Mouse (Mus musculus): Measurements from ENCODE around the gene Rps16. TPM values are rescaled to one million over a fixed set of nuclear protein-coding genes. Genes with fewer than 3 reads are reported as not detected.

Gene Rps16
- 467 and 619 TPM in 2 replicates for polyA plus RNA-seq (2015; fragmentation: Nextera tagmentation; extraction: Ambion mirVana)

DNA sequence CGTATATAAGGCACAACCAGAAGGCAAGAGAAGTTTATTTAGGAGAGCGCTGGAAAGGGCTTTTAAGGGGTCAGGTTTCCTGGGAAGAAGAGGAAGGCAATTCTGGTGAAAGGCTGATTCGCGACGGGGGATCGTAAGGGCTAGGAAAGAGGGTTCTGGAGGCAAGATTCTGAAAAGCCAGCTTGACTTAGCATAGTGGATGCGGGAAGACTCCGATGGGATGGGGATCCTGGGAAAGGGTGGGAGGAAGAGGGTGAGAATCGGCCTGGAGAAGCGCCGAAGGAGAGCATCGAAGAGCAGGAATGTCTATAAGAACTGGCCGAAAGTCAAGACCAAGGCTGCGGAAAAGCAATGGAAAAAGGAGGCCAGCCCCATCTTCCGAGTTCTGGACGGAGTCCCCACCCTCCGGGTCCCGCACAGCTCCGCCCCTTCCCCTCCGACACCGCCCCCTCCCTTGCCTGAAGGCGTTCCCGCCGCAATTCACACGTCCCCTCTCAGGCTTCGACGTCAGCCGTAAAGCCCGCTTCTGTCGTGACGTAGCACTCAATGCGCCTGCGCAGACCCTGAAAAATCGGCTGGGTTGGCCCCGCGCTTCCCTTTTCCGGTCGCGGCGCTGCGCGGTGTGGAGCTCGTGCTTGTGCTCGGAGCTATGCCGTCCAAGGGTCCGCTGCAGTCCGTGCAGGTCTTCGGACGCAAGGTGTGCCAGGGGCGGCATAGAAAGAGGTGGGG, at the start of gene Rps16:
Gene Rps16 (plus strand): TSS at position 498 of the 729 bp plus-strand sequence.
- H3K9ac ChIP-seq (replicated peaks): peak within 1 kb of the TSS; percentile 100
- peak within 1 kb of the TSS; percentile 92 for H3K4me3 ChIP-seq (replicated peaks)
- peaks cover 30% of the 10 kb centered on the region for H3K36me3 ChIP-seq
- peak within 1 kb of the TSS; percentile 93 for H3K27ac ChIP-seq (replicated peaks)
- H3K27me3 ChIP-seq (replicated peaks): no peaks in the 10 kb centered on the region
- no peaks in the 10 kb centered on the region for H3K9me3 ChIP-seq (replicated peaks)
- under 1% methylated on average over 46 of the region's 50 CpGs for whole genome bisulfite sequencing
- H3K4me1 ChIP-seq: peaks cover 20% of the 10 kb centered on the region
- peak within 1 kb of the TSS; percentile 90 for H3K4me2 ChIP-seq
- ATAC-seq (ENCODE audit: low FRiP score): peak; percentile 94

DNA sequence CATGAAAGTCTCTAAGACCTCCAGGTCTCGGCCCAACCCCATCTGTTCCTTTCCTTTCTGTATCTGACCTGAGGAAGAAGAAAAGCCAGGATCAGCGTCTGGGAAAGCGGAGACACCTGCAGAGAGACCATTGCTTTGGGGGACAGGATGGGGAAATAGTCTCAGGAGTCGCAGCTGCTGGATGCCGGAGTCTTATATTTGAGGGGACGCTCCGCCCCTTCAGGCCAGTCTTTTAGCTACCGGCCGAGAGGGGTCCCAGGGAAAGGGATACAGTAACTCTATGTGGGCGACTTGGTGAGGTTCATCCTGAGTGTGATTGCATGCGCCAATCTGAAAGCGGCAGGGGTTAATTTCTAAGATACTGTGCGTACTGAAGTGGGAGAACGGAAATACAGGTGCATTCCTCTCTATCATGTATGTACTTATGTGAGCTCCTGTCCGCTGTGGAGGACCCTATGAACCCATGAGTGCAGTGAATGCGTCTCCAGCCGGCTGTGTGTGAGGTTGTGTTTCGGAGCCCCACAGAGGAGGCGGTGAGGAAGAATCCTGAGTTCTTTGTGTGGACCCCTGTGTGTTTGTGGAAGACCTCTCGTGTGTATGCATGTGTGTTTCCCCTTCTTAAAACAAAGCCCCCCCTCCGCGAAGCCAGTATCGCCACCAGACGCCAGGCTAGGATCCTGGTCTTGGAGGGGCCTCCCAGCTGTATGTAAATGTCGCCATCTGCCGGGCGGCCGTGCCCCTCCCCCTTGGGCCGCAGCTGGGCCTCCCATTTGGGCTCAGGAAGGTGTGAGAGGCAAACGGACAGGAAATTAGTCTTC, 48.6 kb upstream of the Rps16 start, which contains the start of gene Dll3:
Gene Dll3 (minus strand): TSS at position 623 of the 818 bp plus-strand sequence.
- peaks cover 40% of the 10 kb centered on the region for H3K4me1 ChIP-seq
- peaks cover 22% of the 10 kb centered on the region for H3K36me3 ChIP-seq
- H3K4me3 ChIP-seq (replicated peaks): peak within 1 kb of the TSS; percentile 44
- peaks cover 5% of the 10 kb centered on the region; the same call in 1 of the 2 replicates for H3K27me3 ChIP-seq (replicated peaks)
- H3K9me3 ChIP-seq (replicated peaks): no peaks in the 10 kb centered on the region
- peak within 1 kb of the TSS; percentile 66 for H3K27ac ChIP-seq (replicated peaks)
- ATAC-seq (ENCODE audit: low FRiP score): peak; percentile 69
- peak within 1 kb of the TSS; percentile 73 for H3K4me2 ChIP-seq
- peak within 1 kb of the TSS; percentile 43 for H3K9ac ChIP-seq (replicated peaks)
- WGBS: under 1% methylated on average over 30 of the region's 30 CpGs

DNA sequence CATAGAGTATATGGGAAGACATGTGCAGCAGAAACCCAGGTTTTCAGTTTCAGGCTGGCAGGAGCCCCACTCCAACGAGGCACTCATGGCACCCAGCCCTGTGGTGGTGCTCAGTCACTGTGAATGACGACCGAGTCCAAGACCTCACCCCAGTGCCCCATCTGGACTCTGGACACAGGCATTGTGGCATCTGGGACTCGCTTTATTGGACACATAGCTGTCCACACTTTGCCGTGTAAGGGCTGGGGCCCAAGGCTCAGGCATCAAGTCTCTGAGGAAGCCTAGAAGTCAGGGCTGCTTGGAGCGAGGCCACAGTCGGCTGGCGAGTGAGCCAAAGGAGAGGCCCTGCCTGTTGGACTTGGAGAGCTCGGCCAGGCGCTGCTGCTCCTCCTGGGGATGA, 44.8 kb upstream of the Rps16 start:
- Histone ChIP-seq H3K27ac (replicated peaks) (no peak overlapping the region), H3K4me1 (peaks cover 34% of the 10 kb centered on the region), H3K4me3 (replicated peaks) (no peak overlapping the region), H3K4me2 (no peak overlapping the region), H3K36me3 (peaks cover 56% of the 10 kb centered on the region), H3K27me3 (replicated peaks) (no peaks in the 10 kb centered on the region), H3K9me3 (replicated peaks) (no peaks in the 10 kb centered on the region), H3K9ac (replicated peaks) (no peak overlapping the region)
- no peak for ATAC-seq (ENCODE audit: low FRiP score)
- WGBS: 86% methylated on average over 10 of the region's 10 CpGs

DNA sequence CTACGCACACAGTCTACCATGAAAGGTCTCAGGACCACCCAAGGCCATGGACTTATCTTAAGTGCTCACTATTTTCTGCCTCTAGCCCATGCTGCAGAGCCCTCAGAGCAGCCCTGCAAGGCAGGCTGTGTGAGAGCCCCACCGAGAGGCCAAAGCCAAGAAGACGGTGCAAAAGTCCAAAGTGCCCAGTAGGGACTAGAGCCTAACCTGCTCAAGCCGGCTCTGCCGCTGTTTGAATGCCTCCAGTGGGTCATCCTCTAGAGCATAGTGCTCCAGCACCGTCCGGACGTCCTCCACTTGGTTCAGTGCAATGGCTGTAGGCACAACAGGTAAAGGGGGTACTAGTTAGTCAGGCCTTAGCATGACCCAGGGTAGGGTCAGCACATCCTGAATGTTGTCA, 44.2 kb upstream of the Rps16 start:
- Histone ChIP-seq H3K9me3 (replicated peaks) (no peaks in the 10 kb centered on the region), H3K36me3 (peaks cover 56% of the 10 kb centered on the region), H3K9ac (replicated peaks) (no peak overlapping the region), H3K4me2 (no peak overlapping the region), H3K4me3 (replicated peaks) (no peak overlapping the region), H3K27me3 (replicated peaks) (no peaks in the 10 kb centered on the region), H3K27ac (replicated peaks) (no peak overlapping the region), H3K4me1 (peaks cover 35% of the 10 kb centered on the region)
- 88% methylated on average over 8 of the region's 8 CpGs for WGBS
- no peak for ATAC-seq (ENCODE audit: low FRiP score)

DNA sequence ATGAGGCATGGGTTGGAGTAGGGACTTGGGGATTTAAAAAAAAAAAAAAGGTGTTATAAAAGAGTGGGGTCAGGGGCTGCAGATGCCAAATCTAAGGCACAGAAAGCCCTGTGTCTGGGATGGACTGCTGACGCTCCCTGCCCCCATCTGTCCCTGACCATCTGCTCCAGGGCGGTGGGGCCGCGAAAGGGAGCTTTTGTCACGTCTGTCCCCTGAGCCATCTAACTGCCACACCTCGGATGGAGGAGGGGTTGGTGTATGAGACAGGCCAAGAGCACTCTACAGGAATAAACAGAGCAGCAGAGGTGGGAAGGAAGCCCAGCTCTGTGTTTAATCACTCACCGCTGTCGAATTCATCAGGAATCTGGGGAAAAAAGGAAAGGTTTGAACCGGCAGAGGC, 40.7 kb upstream of the Rps16 start:
- WGBS: 35% methylated on average over 9 of the region's 9 CpGs
- H3K9me3 ChIP-seq (replicated peaks): no peaks in the 10 kb centered on the region
- H3K9ac ChIP-seq (replicated peaks): no peak overlapping the region
- H3K4me3 ChIP-seq (replicated peaks): no peak overlapping the region
- H3K4me1 ChIP-seq: peaks cover 25% of the 10 kb centered on the region
- H3K36me3 ChIP-seq: peaks cover 58% of the 10 kb centered on the region
- no peak overlapping the region for H3K4me2 ChIP-seq
- H3K27me3 ChIP-seq (replicated peaks): no peaks in the 10 kb centered on the region
- no peak for ATAC-seq (ENCODE audit: low FRiP score)
- no peak overlapping the region for H3K27ac ChIP-seq (replicated peaks)

DNA sequence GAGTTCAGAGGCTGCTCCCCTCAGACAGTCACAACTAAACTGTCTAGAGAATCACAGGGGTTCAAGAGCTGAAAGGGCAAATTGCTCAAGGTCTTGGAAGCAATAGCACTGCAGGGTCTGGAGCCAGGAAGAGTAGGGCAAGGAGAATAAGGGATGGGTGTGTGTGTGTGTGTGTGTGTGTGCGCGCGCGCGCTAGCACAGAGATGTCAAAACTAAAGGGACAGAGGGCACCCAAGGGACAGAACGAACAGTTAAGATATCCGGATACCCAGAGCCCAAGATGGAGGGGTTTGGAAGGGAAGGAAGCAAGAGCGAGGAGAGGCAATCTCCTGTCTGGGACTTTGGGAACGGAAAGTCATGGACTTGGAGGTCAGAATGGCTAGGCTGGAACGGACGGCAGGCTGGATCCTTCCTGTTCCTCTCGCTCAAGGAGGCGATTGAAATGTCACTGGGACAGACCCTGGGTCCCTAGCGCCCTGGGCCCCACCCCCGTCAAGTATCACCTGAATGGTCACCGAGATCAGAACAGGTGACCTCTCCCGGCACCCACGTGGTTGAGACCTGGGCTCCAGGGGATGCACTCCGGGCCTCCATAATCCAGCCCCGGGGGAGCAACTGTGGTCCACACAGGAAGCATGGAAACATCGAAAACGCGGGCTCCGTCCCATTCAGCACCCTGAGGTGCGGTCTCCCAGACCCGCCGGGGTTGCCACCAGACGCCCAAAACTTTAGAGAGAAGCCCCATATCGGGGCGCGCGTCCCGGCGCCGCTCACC, 39.1 kb upstream of the Rps16 start:
- no peaks in the 10 kb centered on the region for H3K27me3 ChIP-seq (replicated peaks)
- peak overlapping the region; percentile 73 for H3K27ac ChIP-seq (replicated peaks)
- peaks cover 58% of the 10 kb centered on the region for H3K36me3 ChIP-seq
- H3K9me3 ChIP-seq (replicated peaks): no peaks in the 10 kb centered on the region
- peak overlapping the region; percentile 65 for H3K4me3 ChIP-seq (replicated peaks)
- peak; percentile 67 for ATAC-seq (ENCODE audit: low FRiP score)
- H3K4me2 ChIP-seq: peak overlapping the region; percentile 91
- peaks cover 25% of the 10 kb centered on the region for H3K4me1 ChIP-seq
- 6% methylated on average over 35 of the region's 35 CpGs for WGBS
- H3K9ac ChIP-seq (replicated peaks): peak overlapping the region; percentile 88

DNA sequence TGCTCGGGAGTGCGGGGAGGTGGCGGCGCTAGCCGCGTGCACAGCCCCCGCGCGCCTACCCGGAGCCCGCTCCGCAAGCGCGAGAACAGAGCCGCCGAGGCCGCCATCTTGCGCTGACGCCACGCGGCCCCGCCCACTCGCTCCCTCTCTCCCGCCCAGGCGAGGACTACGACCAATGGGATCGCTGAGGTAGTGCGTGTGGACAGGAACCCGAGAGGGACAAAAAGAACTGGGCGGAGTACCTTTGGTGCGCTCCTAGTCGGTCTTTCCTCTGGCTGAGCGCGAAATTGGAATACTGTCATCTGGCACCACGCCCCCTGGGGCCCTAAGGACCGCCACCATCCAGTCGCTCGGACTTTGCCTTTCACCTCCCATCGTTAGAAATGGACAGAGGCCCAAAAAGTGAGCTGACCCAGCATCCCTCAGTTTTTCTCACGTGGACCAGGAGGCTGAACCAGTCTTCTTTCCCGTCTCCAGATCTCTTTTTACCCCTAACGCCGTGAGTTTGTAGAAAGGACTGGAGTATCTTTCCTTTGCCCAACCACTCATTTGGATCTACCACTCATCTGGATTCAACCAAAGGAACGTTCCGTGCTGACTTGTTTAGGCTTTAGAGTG, 38.4 kb upstream of the Rps16 start, which contains the start of gene Timm50:
Gene Timm50 (minus strand): TSS at position 147 of the 618 bp plus-strand sequence.
- H3K27me3 ChIP-seq (replicated peaks): no peaks in the 10 kb centered on the region
- peaks cover 58% of the 10 kb centered on the region for H3K36me3 ChIP-seq
- peak; percentile 96 for ATAC-seq (ENCODE audit: low FRiP score)
- H3K4me1 ChIP-seq: peaks cover 25% of the 10 kb centered on the region
- H3K4me3 ChIP-seq (replicated peaks): peak within 1 kb of the TSS; percentile 65
- peak within 1 kb of the TSS; percentile 73 for H3K27ac ChIP-seq (replicated peaks)
- peak within 1 kb of the TSS; percentile 88 for H3K9ac ChIP-seq (replicated peaks)
- no peaks in the 10 kb centered on the region for H3K9me3 ChIP-seq (replicated peaks)
- under 1% methylated on average over 45 of the region's 45 CpGs for WGBS
- H3K4me2 ChIP-seq: peak within 1 kb of the TSS; percentile 91

DNA sequence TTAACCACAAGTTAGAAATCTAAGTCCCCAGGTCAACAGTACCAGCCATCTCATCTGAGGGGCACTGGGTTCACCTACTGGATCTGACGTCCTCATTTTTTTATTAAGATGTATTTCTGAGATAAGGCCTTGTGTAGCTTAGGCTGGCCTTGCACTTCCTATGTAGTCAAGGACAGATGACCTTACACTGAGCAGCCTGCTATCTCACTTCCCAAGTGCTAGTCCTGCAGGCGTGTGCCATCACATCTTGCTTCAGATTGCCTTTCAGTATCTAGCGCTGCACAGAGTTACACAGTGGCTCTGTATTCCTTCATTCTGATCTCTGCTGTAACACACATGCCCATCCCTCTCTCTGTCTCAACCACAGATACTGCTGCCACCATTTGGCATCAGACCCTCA, 32.4 kb upstream of the Rps16 start:
- no peaks in the 10 kb centered on the region for H3K4me1 ChIP-seq
- no peak overlapping the region for H3K4me2 ChIP-seq
- no peak overlapping the region for H3K27ac ChIP-seq (replicated peaks)
- H3K9ac ChIP-seq (replicated peaks): no peak overlapping the region
- H3K4me3 ChIP-seq (replicated peaks): no peak overlapping the region
- no peaks in the 10 kb centered on the region for H3K9me3 ChIP-seq (replicated peaks)
- H3K27me3 ChIP-seq (replicated peaks): no peaks in the 10 kb centered on the region
- 97% methylated on average over 3 of the region's 3 CpGs for WGBS
- H3K36me3 ChIP-seq: peaks cover 87% of the 10 kb centered on the region
- ATAC-seq (ENCODE audit: low FRiP score): no peak

DNA sequence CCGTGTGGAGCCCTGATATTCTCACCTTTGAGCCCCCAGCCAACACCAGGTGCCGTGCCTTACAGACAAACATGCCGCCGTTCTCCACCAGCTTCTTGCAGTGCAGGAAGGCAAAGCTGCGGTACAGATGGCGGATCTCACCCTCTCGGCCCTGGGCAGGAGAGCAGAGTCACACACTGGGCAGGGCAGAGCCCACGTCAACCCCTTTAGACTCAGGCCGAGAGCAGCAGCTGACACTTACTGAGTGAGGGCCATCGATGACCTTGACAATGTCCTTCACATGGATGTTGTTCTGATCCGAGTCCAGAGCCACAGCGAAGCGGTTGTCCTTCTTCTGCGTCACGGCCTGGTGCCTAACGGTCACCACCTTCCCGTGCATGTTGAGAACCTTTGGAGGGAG, 31.7 kb upstream of the Rps16 start:
- Histone ChIP-seq H3K27ac (replicated peaks) (no peak overlapping the region), H3K4me1 (no peaks in the 10 kb centered on the region), H3K4me3 (replicated peaks) (no peak overlapping the region), H3K9ac (replicated peaks) (no peak overlapping the region), H3K4me2 (no peak overlapping the region), H3K9me3 (replicated peaks) (no peaks in the 10 kb centered on the region), H3K27me3 (replicated peaks) (no peaks in the 10 kb centered on the region), H3K36me3 (peaks cover 94% of the 10 kb centered on the region)
- no peak for ATAC-seq (ENCODE audit: low FRiP score)
- WGBS: 96% methylated on average over 17 of the region's 17 CpGs

DNA sequence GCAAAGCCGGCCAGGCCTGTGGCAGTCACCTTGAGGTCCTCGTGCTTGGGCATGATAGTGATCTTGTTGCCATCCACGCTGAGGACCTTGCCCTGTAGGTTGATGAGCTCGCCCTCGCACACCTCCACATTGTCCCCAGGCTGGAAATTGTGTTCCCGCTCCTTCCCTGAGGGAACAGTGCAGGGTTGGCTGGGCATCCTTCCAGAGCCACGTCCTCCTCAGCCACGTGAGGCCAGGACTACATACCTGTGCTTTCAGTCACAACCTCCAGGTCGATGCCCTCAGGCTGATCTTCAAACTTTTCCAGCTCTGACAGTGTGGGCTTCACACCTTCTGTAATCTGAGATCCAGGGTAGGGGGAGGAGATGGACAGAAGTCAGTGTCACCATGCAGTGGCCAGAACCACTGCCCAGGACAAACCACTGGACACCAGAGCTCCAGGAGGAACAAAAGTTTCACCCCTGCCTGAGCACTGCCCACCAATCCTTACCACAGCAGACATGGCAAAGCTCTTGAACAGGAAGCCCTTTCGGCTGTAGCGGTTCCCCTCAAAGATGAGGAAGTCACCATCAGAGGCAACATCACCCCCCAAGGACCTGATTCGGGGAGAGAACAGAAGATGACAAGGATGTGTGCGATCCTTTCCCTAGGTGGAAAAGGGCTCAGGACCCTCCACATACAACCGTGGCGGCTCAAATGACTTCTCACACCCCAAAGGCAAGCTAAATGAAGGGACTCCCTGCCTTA, 28.3 kb upstream of the Rps16 start:
- Histone ChIP-seq H3K9me3 (replicated peaks) (no peaks in the 10 kb centered on the region), H3K4me2 (no peak overlapping the region), H3K4me3 (replicated peaks) (no peak overlapping the region), H3K27me3 (replicated peaks) (no peaks in the 10 kb centered on the region), H3K36me3 (peaks cover 99% of the 10 kb centered on the region), H3K9ac (replicated peaks) (no peak overlapping the region), H3K27ac (replicated peaks) (no peak overlapping the region), H3K4me1 (no peaks in the 10 kb centered on the region)
- 96% methylated on average over 15 of the region's 15 CpGs for WGBS
- ATAC-seq (ENCODE audit: low FRiP score): no peak
